Mouse (Mus musculus): Measurements from ENCODE around the gene Pdilt.

DNA sequence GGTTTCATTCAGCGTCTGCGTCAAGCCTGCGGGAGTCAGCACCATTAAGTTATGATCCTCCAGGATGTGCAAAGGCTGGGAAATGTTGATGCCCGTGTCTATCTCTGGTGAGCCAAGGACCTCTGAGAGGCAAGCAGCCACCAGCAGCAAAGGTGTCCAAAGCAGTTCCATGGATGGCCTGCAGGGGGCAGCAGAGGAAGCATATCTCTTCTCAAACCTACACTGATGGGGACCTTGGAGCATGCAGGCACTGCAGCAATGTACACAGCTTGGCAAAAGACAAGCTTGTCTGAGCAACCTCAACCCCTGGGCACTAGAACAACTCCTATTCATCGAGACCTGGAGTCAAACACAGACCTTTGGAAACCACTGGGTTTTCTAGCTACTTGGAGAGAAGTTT, 3.6 kb downstream of the Pdilt start:
- TF ChIP-seq CTCF (IDR thresholded peaks at IDR 0.05; ENCODE audit: low read depth) (peak; percentile 88), EP300 (IDR thresholded peaks at IDR 0.05; ENCODE audit: low read depth) (no peak)
